Mouse (Mus musculus): ENCODE data around the gene Prcc.

DNA sequence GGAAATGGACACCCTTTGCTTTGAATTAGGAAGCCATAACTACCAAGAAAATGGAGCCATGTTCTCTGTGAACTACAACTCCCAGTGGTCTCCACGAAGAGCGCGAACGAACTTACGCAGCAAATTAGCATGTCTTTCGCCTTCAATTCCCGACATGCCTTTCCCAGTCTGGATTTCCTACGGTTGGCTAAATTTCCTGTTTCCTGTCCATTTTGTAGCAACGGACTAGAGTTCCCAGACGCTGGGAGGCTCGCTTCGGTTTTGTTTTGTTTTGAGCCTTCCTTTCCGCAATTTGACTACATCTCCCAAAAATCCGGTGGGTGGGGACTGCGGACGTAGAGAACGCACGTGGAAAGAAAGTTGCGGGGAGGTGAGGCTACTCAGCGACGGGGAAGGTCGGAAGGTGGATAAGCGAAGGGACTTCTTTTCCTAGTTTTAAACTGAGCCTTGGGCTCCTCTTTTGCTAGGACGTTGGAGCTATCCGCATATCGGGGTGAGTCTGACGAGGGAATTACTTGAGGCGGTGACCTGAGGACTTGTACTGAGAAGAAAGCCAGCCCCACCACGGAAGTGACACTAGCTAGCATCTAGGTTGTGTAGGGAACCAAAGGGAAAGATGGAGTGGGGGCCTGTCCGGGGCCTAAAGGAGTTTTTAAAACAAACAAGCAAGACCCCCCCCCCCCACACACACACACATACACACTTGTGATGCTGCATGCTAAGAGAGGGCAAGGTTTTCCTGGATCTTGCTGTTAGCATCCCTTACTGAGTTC is 34.1 kb upstream of the Prcc start, which contains the start of gene Mrpl24:
- no peak for TF ChIP-seq CTCF (IDR thresholded peaks at IDR 0.05; ENCODE audit: low read depth)
- peak; percentile 64; the same call in 1 of the 2 replicates for TF ChIP-seq EP300 (IDR thresholded peaks at IDR 0.05; ENCODE audit: low read depth)

Data from heart, postnatal 0 days (tissue).